Mouse (Mus musculus) CH12.LX (cell line): ENCODE data around the gene Ttc7b. TPM values are rescaled to one million over a fixed set of nuclear protein-coding genes. Genes with fewer than 3 reads are reported as not detected.

Experiments
- DNase-seq: peaks from one replicate; pipeline ENCODE4 v3.0.0-alpha.2; 2013; ENCODE audit errors: extremely low read depth
- H3K27ac ChIP-seq: 2 replicates; pipeline ENCODE4 v1.5.1; 2012; ENCODE audit warnings: low read depth, mild to moderate bottlenecking, control low read depth, moderate library complexity; ENCODE audit not compliant: insufficient read depth
- H3K27me3 ChIP-seq: replicated peaks from 2 replicates; pipeline ENCODE3; 2012; ENCODE audit warnings: inconsistent platforms
- H3K36me3 ChIP-seq, 2 experiments: replicated peaks in 1 of 2; 2 replicates each; pipeline versions ENCODE3 to v1.6.1; 2012; ENCODE audit warnings: inconsistent platforms in 1 of 2, low read length in 1 of 2, mild to moderate bottlenecking in 1 of 2, mixed read lengths in 1 of 2, moderate library complexity in 1 of 2; ENCODE audit not compliant: control insufficient read depth in 1 of 2, insufficient read depth in 1 of 2
- H3K4me1 ChIP-seq, 2 experiments: 2 replicates each; pipeline ENCODE4 v1.6.1; 2012; ENCODE audit warnings: inconsistent platforms in 1 of 2, moderate library complexity in 1 of 2; ENCODE audit not compliant: insufficient read depth in 2 of 2, control insufficient read depth in 1 of 2
- H3K4me2 ChIP-seq: 2 replicates; pipeline ENCODE4 v1.6.1; 2012; ENCODE audit warnings: low read depth, mild to moderate bottlenecking, control low read depth; ENCODE audit not compliant: poor library complexity, insufficient read depth, severe bottlenecking
- H3K4me3 ChIP-seq, 3 experiments: fragments of 150-350 bp in 1 of 3; sonication (generic) in 1 of 3; replicated peaks in 1 of 3; 2 replicates each; pipeline versions ENCODE3 to v1.5.1; 2011 to 2012; ENCODE audit warnings: low read depth in 2 of 3, low read length in 2 of 3, mild to moderate bottlenecking in 2 of 3, moderate library complexity in 2 of 3, control low read depth in 1 of 3, improper control_type of control experiment in 1 of 3, inconsistent platforms in 1 of 3, mixed read lengths in 1 of 3; ENCODE audit not compliant: poor library complexity in 1 of 3
- H3K79me2 ChIP-seq: replicated peaks from 2 replicates; pipeline ENCODE4 v1.6.1; 2012; ENCODE audit warnings: mild to moderate bottlenecking, moderate library complexity; ENCODE audit not compliant: control insufficient read depth, poor library complexity, insufficient read depth, severe bottlenecking; ENCODE audit errors: extremely low read depth
- H3K9ac ChIP-seq: 2 replicates; pipeline ENCODE4 v1.6.1; 2012; ENCODE audit warnings: low read depth, mild to moderate bottlenecking, control low read depth, moderate library complexity; ENCODE audit not compliant: insufficient read depth
- H3K9me3 ChIP-seq: replicated peaks from 2 replicates; pipeline ENCODE3; 2012; ENCODE audit warnings: low read length, inconsistent platforms, mixed read lengths
- CHD2 ChIP-seq: IDR thresholded peaks from 2 replicates; pipeline ENCODE4 v1.6.1; 2011; ENCODE audit warnings: low read length, improper control_type of control experiment
- CTCF ChIP-seq, 2 experiments: IDR thresholded peaks in 1 of 2; conservative IDR thresholded peaks in 1 of 2; 2 replicates each; pipeline ENCODE4 v1.5.1; 2011 to 2012; ENCODE audit warnings: low read depth in 2 of 2, low read length in 2 of 2, improper control_type of control experiment in 1 of 2, inconsistent platforms in 1 of 2, mild to moderate bottlenecking in 1 of 2, moderate library complexity in 1 of 2
- E2F4 ChIP-seq: IDR thresholded peaks from 2 replicates; pipeline ENCODE4 v1.6.1; 2011; ENCODE audit warnings: low read depth, low read length, improper control_type of control experiment; ENCODE audit not compliant: insufficient replicate concordance
- ELF1 ChIP-seq: IDR thresholded peaks from 2 replicates; pipeline ENCODE4 v1.6.1; 2014; ENCODE audit warnings: low read depth, mild to moderate bottlenecking, inconsistent platforms, low read length, improper control_type of control experiment
- EP300 ChIP-seq: IDR thresholded peaks from 2 replicates; pipeline ENCODE4 v1.6.1; 2011; ENCODE audit warnings: low read length, improper control_type of control experiment
- ETS1 ChIP-seq: conservative IDR thresholded peaks from 2 replicates; pipeline ENCODE4 v1.6.1; 2012; ENCODE audit warnings: low read depth, mild to moderate bottlenecking, inconsistent platforms, low read length, improper control_type of control experiment, moderate library complexity
- KAT2A ChIP-seq: IDR thresholded peaks from 2 replicates; pipeline ENCODE4 v1.6.1; 2012; ENCODE audit warnings: low read length, improper control_type of control experiment, inconsistent platforms; ENCODE audit not compliant: insufficient replicate concordance
- MAFK ChIP-seq: IDR thresholded peaks from 2 replicates; pipeline ENCODE4 v1.6.1; 2011; ENCODE audit warnings: low read length, improper control_type of control experiment; ENCODE audit not compliant: insufficient replicate concordance
- MAX ChIP-seq: IDR thresholded peaks from 2 replicates; pipeline ENCODE4 v1.6.1; 2011; ENCODE audit warnings: low read length, improper control_type of control experiment
- MAZ ChIP-seq: IDR thresholded peaks from 2 replicates; pipeline ENCODE4 v1.6.1; 2012; ENCODE audit warnings: low read depth, mild to moderate bottlenecking, inconsistent platforms, low read length, improper control_type of control experiment, moderate library complexity
- MEF2A ChIP-seq: IDR thresholded peaks from 2 replicates; pipeline ENCODE4 v1.6.1; 2014; ENCODE audit warnings: low read depth, mild to moderate bottlenecking, inconsistent platforms, low read length, improper control_type of control experiment, borderline replicate concordance
- NRF1 ChIP-seq: IDR thresholded peaks from 2 replicates; pipeline ENCODE4 v1.6.1; 2014; ENCODE audit warnings: low read depth, mild to moderate bottlenecking, inconsistent platforms, low read length, improper control_type of control experiment, moderate library complexity
- PAX5 ChIP-seq: IDR thresholded peaks from 2 replicates; pipeline ENCODE4 v1.6.1; 2012; ENCODE audit warnings: low read length, inconsistent platforms, mixed read lengths
- POLR2A ChIP-seq: IDR thresholded peaks from 2 replicates; pipeline ENCODE4 v1.6.1; 2011; ENCODE audit warnings: low read depth, mild to moderate bottlenecking, improper control_type of control experiment, low read length
- POLR2AphosphoS2 ChIP-seq: IDR thresholded peaks from 2 replicates; pipeline ENCODE4 v1.6.1; 2011; ENCODE audit warnings: low read depth, low read length, improper control_type of control experiment
- RCOR1 ChIP-seq: conservative IDR thresholded peaks from 2 replicates; pipeline ENCODE4 v1.6.1; 2012; ENCODE audit warnings: low read depth, mild to moderate bottlenecking, inconsistent platforms, low read length, improper control_type of control experiment
- SMC3 ChIP-seq: IDR thresholded peaks from 2 replicates; pipeline ENCODE4 v1.6.1; 2011; ENCODE audit warnings: low read depth, low read length, improper control_type of control experiment
- TCF12 ChIP-seq: IDR thresholded peaks from 2 replicates; pipeline ENCODE4 v1.6.1; 2014; ENCODE audit warnings: low read depth, mild to moderate bottlenecking, inconsistent platforms, low read length, improper control_type of control experiment
- USF2 ChIP-seq: conservative IDR thresholded peaks from 2 replicates; pipeline ENCODE4 v1.6.1; 2011; ENCODE audit warnings: low read depth, low read length, improper control_type of control experiment
- ZKSCAN1 ChIP-seq: IDR thresholded peaks from 2 replicates; pipeline ENCODE4 v1.6.1; 2012; ENCODE audit warnings: low read depth, inconsistent platforms, low read length, improper control_type of control experiment, borderline replicate concordance
- dilution Hi-C: fragments of 300-500 bp; cut with MboI; formaldehyde crosslinking; loops from 2 replicates; pipeline ENCODE4 v1.14.3; 2020; ENCODE audit warnings: low sequenced_read_pairs; ENCODE audit not compliant: extremely low pct_unique_long_range_greater_than_20kb, extremely low pct_ligation_motif_present
- in situ Hi-C: fragments of 300-500 bp; cut with MboI; formaldehyde crosslinking; loops from 3 replicates; pipeline ENCODE4 v1.14.3; 2019; ENCODE audit warnings: low sequenced_read_pairs, low pct_ligation_motif_present, low pct_unique_long_range_greater_than_20kb, mixed read lengths
- polyA plus RNA-seq: library from polyadenylated mRNA; unstranded; fragments of >175 nt; gene quantifications from 2 replicates; pipeline ENCODE4 v1.2.1, GENCODE M21; 2012; ENCODE audit warnings: low read depth; ENCODE audit not compliant: insufficient read length
- total RNA-seq, 2 experiments: library from RNA; depleted of rRNA; stranded (reverse); fragments of 300-350 nt in 1 of 2; fragments of >200 nt in 1 of 2; gene quantifications; 2 replicates each; pipeline ENCODE4 v1.2.3; 2012 to 2014

The Ttc7b gene
- total and polyA plus RNA-seq, 3 experiments = 7.8 to 18.3 (median 12.7) TPM

DNA sequence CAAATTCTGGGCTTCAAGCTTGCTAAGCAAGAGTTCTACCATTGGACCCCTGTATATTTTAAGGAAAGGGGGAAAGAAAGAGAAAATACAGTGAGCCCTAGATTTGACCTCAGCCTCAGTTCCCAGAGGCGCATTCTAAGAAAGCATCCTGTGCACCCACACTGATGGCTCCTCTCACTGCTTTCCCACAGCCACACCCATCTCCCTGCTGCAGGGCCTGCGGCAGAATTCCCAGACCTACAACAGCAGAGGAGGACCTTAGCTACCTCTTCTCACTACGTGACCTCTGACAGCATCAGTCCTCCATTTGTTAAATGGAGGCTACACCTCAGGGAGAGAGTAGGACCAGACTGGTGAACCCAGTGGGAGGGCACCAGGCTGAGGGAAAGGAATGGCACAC, 18.1 kb downstream of the Ttc7b start:
- H3K36me3 ChIP-seq = peaks cover 10 to 35% of the 10 kb centered on the region in 2 experiments
- no peak for DNase-seq
- no peaks in the 10 kb centered on the region for H3K9me3 ChIP-seq
- in situ Hi-C loops (no loop called here), dilution Hi-C loops (no loop called here)
- no peak overlapping the region for H3K9ac ChIP-seq
- TF ChIP-seq SMC3 = no peak
- no peak for TF ChIP-seq MAFK
- TF ChIP-seq MAX = no peak
- no peak for TF ChIP-seq TCF12
- TF ChIP-seq MAZ = no peak
- TF ChIP-seq ZKSCAN1 = no peak
- no peak for TF ChIP-seq ETS1
- H3K4me2 ChIP-seq = no peak overlapping the region
- H3K4me1 ChIP-seq = peaks cover 6 to 37% of the 10 kb centered on the region in 2 experiments
- H3K4me3 ChIP-seq = no peak overlapping the region
- no peaks in the 10 kb centered on the region for H3K27me3 ChIP-seq
- no peaks in the 10 kb centered on the region for H3K79me2 ChIP-seq
- no peak overlapping the region for H3K27ac ChIP-seq

GRCm38 (mm10) chr12:100501261-100501660, 19.4 kb downstream of the Ttc7b start:
- Histone ChIP-seq H3K4me3 (no peak overlapping the region), H3K27ac (no peak overlapping the region), H3K27me3 (no peaks in the 10 kb centered on the region), H3K79me2 (no peaks in the 10 kb centered on the region), H3K4me1 (peaks cover 6 to 37% of the 10 kb centered on the region in 2 experiments), H3K9me3 (no peaks in the 10 kb centered on the region), H3K9ac (no peak overlapping the region), H3K36me3 (peaks cover 14 to 38% of the 10 kb centered on the region in 2 experiments), H3K4me2 (no peak overlapping the region)
- in situ Hi-C loops (no loop called here), dilution Hi-C loops (no loop called here)
- DNase-seq = no peak
- TF ChIP-seq KAT2A (no peak), E2F4 (no peak), RCOR1 (no peak), CHD2 (no peak), MAZ (no peak), MEF2A (no peak), EP300 (no peak), PAX5 (no peak), USF2 (no peak), POLR2AphosphoS2 (no peak), CTCF (conservative IDR thresholded peaks at IDR 0.05 in 1 of 2, IDR thresholded peaks at IDR 0.05 in 1 of 2; ENCODE audit: low read depth in 2 of 2, low read length in 2 of 2) (no peak), NRF1 (no peak), POLR2A (no peak), ELF1 (no peak)
